Mouse (Mus musculus) midbrain, embryonic 14.5 days (tissue): Measurements from ENCODE around the gene Mdga1. TPM values are rescaled to one million over a fixed set of nuclear protein-coding genes. Genes with fewer than 3 reads are reported as not detected.

Source experiments
- ATAC-seq: fragments of 200-750 bp; cut with Nextera tagmentation; 2 replicates; pipeline ENCODE4 v1.8.0; 2017; ENCODE audit warnings: moderate number of reproducible peaks, moderate library complexity; ENCODE audit not compliant: low FRiP score, low TSS enrichment
- DNase-seq: peaks from one replicate; pipeline ENCODE4 v3.0.0-alpha.2; 2015
- H3K27ac ChIP-seq: fragments of 300-500 bp; sonication (generic); replicated peaks from 2 replicates; pipeline ENCODE4 v1.5.1; 2014; ENCODE audit warnings: mild to moderate bottlenecking, low read depth, low read length, moderate library complexity
- H3K27me3 ChIP-seq: fragments of 300-500 bp; sonication (generic); 2 replicates; pipeline ENCODE4 v1.6.1; 2014; ENCODE audit warnings: low read length, control low read depth, mixed read lengths; ENCODE audit not compliant: control insufficient read depth, insufficient read depth
- H3K36me3 ChIP-seq: fragments of 300-500 bp; sonication (generic); 2 replicates; pipeline ENCODE4 v1.6.1; 2014; ENCODE audit warnings: low read length, control low read depth; ENCODE audit not compliant: control insufficient read depth, insufficient read depth
- H3K4me1 ChIP-seq: fragments of 300-500 bp; sonication (generic); 2 replicates; pipeline ENCODE4 v1.6.1; 2014; ENCODE audit warnings: mild to moderate bottlenecking, antibody characterized with exemption, low read length, control low read depth; ENCODE audit not compliant: control insufficient read depth, insufficient read depth
- H3K4me2 ChIP-seq: fragments of 300-500 bp; sonication (generic); 2 replicates; pipeline ENCODE4 v1.6.1; 2014; ENCODE audit warnings: mild to moderate bottlenecking, low read length, moderate library complexity
- H3K4me3 ChIP-seq: fragments of 300-500 bp; sonication (generic); replicated peaks from 2 replicates; pipeline ENCODE4 v1.5.1; 2014; ENCODE audit warnings: low read depth, low read length
- H3K9ac ChIP-seq: fragments of 300-500 bp; sonication (generic); replicated peaks from 2 replicates; pipeline ENCODE4 v1.6.1; 2014; ENCODE audit warnings: mild to moderate bottlenecking, low read length, moderate library complexity
- H3K9me3 ChIP-seq: fragments of 300-500 bp; sonication (generic); 2 replicates; pipeline ENCODE4 v1.6.1; 2016; ENCODE audit warnings: low read length, control low read depth, mixed read lengths; ENCODE audit not compliant: control insufficient read depth
- WGBS: fragments of 180-500 bp; shearing (Covaris S2); extraction: QIAGEN DNeasy Blood & Tissue Kit; methylation state at CpG from one replicate; pipeline ENCODE4 v1.1.7; 2014; 5-methylcytosine and 5-hydroxymethylcytosine counted together
- polyA plus RNA-seq: library from polyadenylated mRNA; unstranded; fragments of >200 nt; fragmentation: Nextera tagmentation; extraction: Ambion mirVana; gene quantifications from 2 replicates; pipeline ENCODE4 v1.2.1, GENCODE M21; 2014

The Mdga1 gene
- polyA plus RNA-seq, 1 experiment from 2014 or later, result 20.5 TPM

DNA sequence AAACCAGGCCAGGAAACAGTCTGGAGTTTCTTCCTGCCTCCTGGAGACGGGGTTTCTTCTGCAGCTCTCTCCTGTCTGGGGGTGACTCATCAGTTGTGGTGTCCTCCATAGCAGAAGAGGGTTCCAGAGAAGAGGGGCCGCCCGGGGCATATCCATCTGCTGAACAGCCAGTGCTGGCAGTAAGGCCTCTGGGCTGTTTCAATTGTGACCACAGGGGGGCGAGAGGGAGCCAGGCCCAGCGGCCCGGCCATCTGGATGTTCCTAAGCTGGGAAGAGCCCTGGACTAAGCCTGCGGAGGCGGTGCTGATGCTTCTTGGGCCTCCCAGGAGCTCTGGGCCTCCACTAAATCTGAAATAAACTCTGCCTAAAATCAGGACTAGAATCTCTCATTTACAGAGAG is 5.8 kb upstream of the Mdga1 start:
- H3K4me1 ChIP-seq, result 0 out of 2 replicates have a peak, but pooled peaks cover 5% of the 10 kb centered on the region
- ATAC-seq, result no peak
- H3K9ac ChIP-seq, result no peak overlapping the region
- DNase-seq, result peak; percentile 90
- H3K27me3 ChIP-seq, result no peaks in the 10 kb centered on the region
- no peak overlapping the region for H3K27ac ChIP-seq
- no peaks in the 10 kb centered on the region for H3K36me3 ChIP-seq
- H3K4me3 ChIP-seq, result no peak overlapping the region
- 6% methylated on average over 8 of the region's 8 CpGs for WGBS
- no peak overlapping the region for H3K4me2 ChIP-seq
- no peaks in the 10 kb centered on the region for H3K9me3 ChIP-seq

- DNase-seq (no peak), ATAC-seq (no peak)
- Histone ChIP-seq H3K9ac (no peak overlapping the region), H3K9me3 (no peaks in the 10 kb centered on the region), H3K4me1 (peaks cover 10% of the 10 kb centered on the region; the same call in 1 of the 2 replicates), H3K27me3 (no peaks in the 10 kb centered on the region), H3K36me3 (no peaks in the 10 kb centered on the region), H3K27ac (no peak overlapping the region), H3K4me2 (no peak overlapping the region), H3K4me3 (no peak overlapping the region)
- WGBS, result 94% methylated on average over 7 of the region's 7 CpGs
These were observed 3.3 kb upstream of the Mdga1 start for GRCm38 (mm10) chr17:29973226-29973625.

GRCm38 (mm10) chr17:29971761-29972432 is 2.0 kb upstream of the Mdga1 start:
- H3K4me2 ChIP-seq, result no peak overlapping the region
- no peak for ATAC-seq
- peaks cover 10% of the 10 kb centered on the region; the same call in 1 of the 2 replicates for H3K4me1 ChIP-seq
- no peak for DNase-seq
- no peaks in the 10 kb centered on the region for H3K27me3 ChIP-seq
- H3K4me3 ChIP-seq, result no peak overlapping the region
- no peak overlapping the region for H3K9ac ChIP-seq
- H3K36me3 ChIP-seq, result no peaks in the 10 kb centered on the region
- no peaks in the 10 kb centered on the region for H3K9me3 ChIP-seq
- no peak overlapping the region for H3K27ac ChIP-seq
- WGBS, result 16% methylated on average over 15 of the region's 15 CpGs

DNA sequence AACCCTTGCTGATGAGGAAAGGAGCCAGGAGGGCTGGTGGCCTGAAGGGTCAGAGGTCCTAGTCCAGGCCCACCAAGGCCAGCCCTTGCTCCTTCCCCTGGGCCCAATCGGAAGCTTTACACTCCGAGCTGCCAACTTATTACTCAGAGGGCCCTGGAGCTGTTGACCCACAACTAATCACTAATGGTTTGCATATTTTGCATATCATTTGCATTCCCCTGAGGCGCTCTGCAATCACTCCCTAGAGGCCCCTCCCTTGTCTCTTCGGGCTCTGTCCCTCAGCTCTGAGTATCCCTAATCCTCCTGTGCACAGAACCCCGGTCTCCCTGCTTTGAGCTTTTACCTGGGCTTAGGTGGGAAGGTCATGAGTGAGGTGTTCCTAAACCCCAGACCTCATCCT is 4.4 kb downstream of the Mdga1 start:
- no peak for ATAC-seq
- DNase-seq, result peak; percentile 53
- H3K27ac ChIP-seq, result no peak overlapping the region
- no peak overlapping the region for H3K4me2 ChIP-seq
- no peak overlapping the region for H3K9ac ChIP-seq
- H3K4me3 ChIP-seq, result no peak overlapping the region
- H3K36me3 ChIP-seq, result no peaks in the 10 kb centered on the region
- 11% methylated on average over 5 of the region's 5 CpGs for WGBS
- no peaks in the 10 kb centered on the region for H3K27me3 ChIP-seq
- peaks cover 32% of the 10 kb centered on the region for H3K4me1 ChIP-seq
- no peaks in the 10 kb centered on the region for H3K9me3 ChIP-seq

DNA sequence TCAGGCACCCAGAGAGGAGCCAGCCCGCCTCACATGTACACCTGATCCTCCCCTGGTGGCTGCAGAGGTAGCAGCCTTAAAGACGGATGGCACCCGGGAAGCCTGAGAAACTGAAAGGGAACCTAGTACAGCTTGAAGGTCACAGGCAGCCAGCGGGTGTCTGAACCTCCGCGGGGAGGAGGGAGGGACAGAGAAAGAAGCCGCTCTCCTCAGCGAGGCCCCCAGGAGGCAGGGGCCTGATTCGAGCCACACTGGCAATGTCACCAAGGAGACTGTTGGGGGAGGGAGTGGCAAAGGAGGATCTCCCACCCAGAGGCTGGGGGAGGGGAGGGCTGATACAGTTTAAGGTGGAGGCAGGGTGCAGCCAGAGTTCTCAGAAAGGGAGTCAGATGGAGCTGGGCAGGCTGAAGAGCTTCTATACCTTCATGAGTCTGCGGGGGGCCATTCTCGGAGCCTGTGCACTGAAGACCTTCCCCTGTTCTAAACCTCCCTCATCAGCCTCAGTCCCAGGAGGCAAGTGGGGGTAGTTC is 6.1 kb downstream of the Mdga1 start:
- Histone ChIP-seq H3K9me3 (no peaks in the 10 kb centered on the region), H3K9ac (0 out of 2 replicates have a peak overlapping the region, but pooled peaks have one; percentile 23), H3K27ac (no peak overlapping the region), H3K4me3 (no peak overlapping the region), H3K36me3 (no peaks in the 10 kb centered on the region), H3K4me2 (peak overlapping the region; percentile 17), H3K4me1 (peaks cover 27% of the 10 kb centered on the region), H3K27me3 (no peaks in the 10 kb centered on the region)
- peak; percentile 42 for DNase-seq
- no peak for ATAC-seq
- WGBS, result 3% methylated on average over 11 of the region's 11 CpGs

DNA sequence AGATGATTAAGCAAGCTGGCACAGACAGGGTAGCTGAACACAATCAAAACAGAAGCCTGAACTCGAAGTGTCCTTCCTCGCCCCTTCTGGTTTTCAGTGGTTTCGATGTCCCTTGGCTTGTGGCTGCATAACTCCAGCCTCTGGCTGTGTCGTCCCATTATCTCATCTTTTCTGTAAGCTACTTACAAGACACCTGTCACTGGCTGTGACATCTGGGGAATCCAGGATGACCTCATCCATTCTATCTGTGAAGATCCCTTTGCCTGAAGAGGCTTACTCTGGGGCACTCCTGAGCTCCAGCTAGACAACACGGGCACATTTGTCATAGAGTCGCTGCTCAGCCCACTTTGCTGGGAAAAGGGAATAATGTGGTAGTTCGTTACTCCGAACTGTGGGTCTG is 14.0 kb downstream of the Mdga1 start:
- Histone ChIP-seq H3K27me3 (no peaks in the 10 kb centered on the region), H3K4me1 (no peaks in the 10 kb centered on the region), H3K9ac (no peak overlapping the region), H3K27ac (no peak overlapping the region), H3K9me3 (peaks cover 4% of the 10 kb centered on the region; the same call in 1 of the 2 replicates), H3K4me2 (no peak overlapping the region), H3K36me3 (no peaks in the 10 kb centered on the region), H3K4me3 (no peak overlapping the region)
- WGBS, result 56% methylated on average over 8 of the region's 8 CpGs
- ATAC-seq, result no peak
- no peak for DNase-seq

DNA sequence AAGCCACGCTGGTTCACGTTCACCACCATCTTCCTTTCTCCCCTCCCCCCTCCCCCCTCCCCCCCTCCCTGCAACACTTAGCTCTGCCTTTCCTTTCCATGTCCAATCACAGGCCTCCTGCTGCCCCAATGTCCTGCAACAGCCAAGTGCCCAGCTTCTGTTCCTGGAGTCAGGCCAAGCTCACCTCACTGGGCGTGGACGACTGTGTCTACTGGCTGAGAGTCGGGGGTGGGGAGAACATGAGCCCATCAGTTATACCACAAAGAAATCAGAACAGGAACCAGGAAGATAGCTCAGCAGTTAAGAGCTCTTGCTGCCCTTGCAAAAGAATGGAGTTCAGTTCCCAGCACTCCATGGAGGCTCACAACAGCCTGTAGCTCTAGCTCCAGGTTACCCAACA is 15.6 kb downstream of the Mdga1 start:
- Histone ChIP-seq H3K9me3 (peaks cover 4% of the 10 kb centered on the region; the same call in 1 of the 2 replicates), H3K4me3 (no peak overlapping the region), H3K27ac (no peak overlapping the region), H3K36me3 (no peaks in the 10 kb centered on the region), H3K4me1 (no peaks in the 10 kb centered on the region), H3K9ac (no peak overlapping the region), H3K27me3 (no peaks in the 10 kb centered on the region), H3K4me2 (no peak overlapping the region)
- no peak for DNase-seq
- ATAC-seq, result no peak
- 87% methylated on average over 5 of the region's 5 CpGs for WGBS

DNA sequence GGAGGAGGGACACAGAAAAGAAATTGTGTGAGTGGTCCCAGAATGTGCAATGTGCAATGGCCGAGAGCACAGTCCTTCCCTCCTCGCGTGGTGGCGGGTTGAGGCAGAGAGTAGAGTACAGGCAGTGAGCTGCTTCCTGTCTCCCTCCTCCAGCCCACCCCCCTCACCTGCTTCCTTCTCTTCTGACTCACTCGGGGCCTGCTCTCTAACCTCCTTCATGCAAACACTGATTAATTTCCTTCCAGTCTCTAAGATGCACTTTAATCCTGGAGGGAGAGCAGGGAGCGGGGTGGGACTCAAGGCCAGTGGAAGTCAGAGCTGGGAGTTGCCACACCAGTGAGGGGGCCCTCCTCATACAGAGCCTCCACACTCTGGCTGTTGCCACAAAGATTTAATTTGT is 18.8 kb downstream of the Mdga1 start:
- Histone ChIP-seq H3K9me3 (no peaks in the 10 kb centered on the region), H3K4me2 (no peak overlapping the region), H3K9ac (no peak overlapping the region), H3K27ac (no peak overlapping the region), H3K4me1 (peaks cover 11% of the 10 kb centered on the region; the same call in 1 of the 2 replicates), H3K36me3 (no peaks in the 10 kb centered on the region), H3K27me3 (no peaks in the 10 kb centered on the region), H3K4me3 (no peak overlapping the region)
- WGBS, result 41% methylated on average over 6 of the region's 6 CpGs
- DNase-seq (no peak), ATAC-seq (no peak)

DNA sequence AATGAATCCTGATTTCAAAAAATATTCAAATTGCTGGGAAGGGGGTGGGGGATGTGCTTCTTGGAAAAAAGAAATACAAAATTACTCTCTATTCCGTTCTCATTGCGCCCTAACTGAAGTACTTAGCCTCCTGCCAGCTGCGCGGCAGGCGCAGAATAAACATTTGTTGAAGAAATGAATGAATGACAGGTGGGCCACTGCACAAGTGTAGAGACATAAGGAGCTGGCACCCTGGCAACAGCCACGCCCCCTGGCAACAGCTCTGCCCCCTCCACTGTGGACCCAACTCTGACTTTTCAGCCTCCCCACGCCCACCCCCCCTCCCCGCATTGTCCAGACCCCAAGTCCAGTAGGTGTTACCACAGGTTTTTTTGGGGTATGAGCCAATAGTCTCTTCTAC is 19.3 kb downstream of the Mdga1 start:
- Histone ChIP-seq H3K9ac (no peak overlapping the region), H3K4me2 (no peak overlapping the region), H3K4me1 (peaks cover 11% of the 10 kb centered on the region; the same call in 1 of the 2 replicates), H3K4me3 (no peak overlapping the region), H3K36me3 (no peaks in the 10 kb centered on the region), H3K27ac (no peak overlapping the region), H3K9me3 (no peaks in the 10 kb centered on the region), H3K27me3 (no peaks in the 10 kb centered on the region)
- DNase-seq (no peak), ATAC-seq (no peak)
- WGBS, result 64% methylated on average over 8 of the region's 8 CpGs
